Mouse (Mus musculus) urinary bladder, postnatal 14 days (tissue): ENCODE measurements around the gene Bank1.
A peak's percentile ranks its signal among the peaks of the same experiment; 100 is the strongest.

Experiments used
- DNase-seq: peaks from one replicate; pipeline ENCODE4 v3.0.0; 2021; ENCODE audit warnings: low spot score

Gene Bank1

GRCm38 (mm10) chr3:136252820-136253219 lies 73.0 kb downstream of the Bank1 start:
- DNase-seq = no peak

- DNase-seq = no peak
Observed at GRCm38 (mm10) chr3:136251578-136251977, 74.3 kb downstream of the Bank1 start.

- no peak for DNase-seq
Observed at GRCm38 (mm10) chr3:136247331-136247730, 78.5 kb downstream of the Bank1 start.

DNA sequence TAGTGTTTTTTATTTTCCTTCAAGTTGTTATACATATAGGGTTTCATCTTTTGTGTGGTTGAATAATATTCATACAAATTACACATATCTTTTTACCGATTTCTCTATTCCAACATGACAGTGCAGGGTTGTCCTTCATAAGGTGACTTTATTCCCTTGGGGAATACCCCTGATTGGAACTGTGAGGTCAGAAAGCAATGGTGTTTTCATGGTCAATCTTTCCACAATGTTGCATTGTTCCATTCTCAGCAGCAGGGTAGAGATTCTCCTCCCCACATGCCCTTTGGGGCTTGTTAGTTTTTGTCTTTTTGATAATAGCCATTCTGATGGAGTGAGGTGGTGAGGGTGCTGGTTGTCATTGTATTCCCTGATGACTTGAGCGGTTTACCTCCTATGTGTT lies 80.9 kb downstream of the Bank1 start:
- DNase-seq = no peak

GRCm38 (mm10) chr3:136238790-136239189 lies 87.1 kb downstream of the Bank1 start:
- no peak for DNase-seq

DNA sequence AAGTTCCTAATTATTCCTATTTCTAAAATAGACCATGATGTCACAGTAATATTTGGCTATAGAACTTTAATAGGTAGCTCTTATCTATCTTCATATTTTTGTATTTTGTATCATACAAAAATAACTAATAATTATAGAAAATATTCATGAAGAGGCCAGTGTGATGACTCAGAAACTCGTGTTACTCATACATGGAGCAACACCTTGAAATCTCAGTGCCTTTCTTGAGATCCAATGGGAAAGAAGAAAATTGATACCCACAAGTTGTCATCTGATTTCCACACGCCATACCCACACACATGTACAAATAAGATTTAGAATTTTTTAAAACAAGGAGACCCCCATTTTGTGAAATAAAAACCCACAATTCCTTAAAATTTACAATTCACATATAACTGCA lies 92.4 kb downstream of the Bank1 start:
- DNase-seq = no peak

DNA sequence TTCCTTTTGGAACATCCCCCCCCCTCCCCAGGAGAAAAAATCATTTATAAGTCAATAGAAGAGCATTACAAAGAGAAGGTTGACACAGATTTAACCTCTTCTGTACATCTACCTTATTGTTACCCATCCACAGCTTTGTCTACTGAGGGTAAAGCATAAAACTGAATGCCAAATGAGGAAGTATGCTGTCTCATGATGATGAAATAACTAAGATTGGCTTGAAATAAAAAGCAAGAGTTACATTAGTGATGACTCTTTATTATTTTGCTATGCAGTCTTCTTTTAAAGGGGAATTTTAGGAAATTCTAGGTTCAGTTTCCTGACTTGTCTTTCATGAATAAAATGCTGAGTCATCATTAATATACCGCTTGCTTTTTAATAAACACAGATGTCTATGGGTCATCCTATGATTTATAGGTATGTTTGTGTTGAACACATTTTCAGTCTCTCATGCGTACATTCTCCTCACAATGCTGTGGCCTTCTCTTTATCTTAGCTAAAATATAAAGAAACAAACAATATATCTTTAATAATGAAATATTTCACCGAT lies 95.2 kb downstream of the Bank1 start:
- no peak for DNase-seq

DNA sequence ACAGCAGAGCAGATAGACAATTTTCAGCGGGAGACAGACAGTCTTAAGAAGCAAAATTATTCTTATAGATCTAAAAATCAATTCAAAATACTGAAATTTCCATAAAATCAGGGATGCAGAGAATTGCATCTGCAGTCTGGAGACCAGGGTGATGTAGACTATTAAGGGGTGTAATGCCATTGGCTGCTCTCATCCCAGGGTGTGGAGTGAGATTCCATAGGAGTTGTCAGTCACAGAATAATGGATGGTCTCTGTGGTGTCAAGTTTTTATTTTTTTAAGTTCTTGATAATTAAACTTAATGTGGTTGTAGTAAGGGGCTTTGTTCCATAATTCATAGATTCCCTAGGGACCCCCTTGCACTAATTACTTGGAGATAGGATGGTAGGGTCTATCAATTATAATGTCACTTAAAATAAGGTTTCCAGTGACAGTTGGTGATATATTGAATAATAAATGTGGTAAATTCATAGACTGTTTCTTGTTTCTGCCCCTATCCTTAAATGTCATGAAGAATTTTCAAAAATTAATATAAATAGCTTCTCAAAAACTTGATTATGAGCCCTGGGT lies 136.1 kb downstream of the Bank1 start:
- no peak for DNase-seq

GRCm38 (mm10) chr3:136186548-136187113 lies 139.2 kb downstream of the Bank1 start:
- DNase-seq = no peak

GRCm38 (mm10) chr3:136171631-136172030 lies 154.2 kb downstream of the Bank1 start:
- no peak for DNase-seq

DNA sequence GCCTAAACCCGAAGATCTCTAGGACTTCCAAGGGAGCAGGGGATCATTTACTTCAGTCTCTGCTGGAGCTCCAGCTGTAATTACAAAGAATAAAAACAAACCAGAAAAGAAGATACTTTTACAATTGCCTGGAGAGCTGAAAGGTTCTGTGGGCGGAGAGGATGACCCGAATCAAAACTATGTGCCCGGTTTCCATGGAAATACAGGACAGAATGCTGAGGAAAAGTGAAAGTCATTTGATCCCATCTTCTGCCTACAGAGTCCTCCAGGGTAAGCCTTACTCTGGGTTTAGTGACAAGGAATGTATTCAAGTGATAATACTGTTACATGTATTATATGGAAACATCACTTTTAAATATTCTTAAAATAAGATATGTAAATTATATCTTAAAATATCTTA lies 157.8 kb downstream of the Bank1 start:
- DNase-seq = no peak

- peak; percentile 18 for DNase-seq
Observed at GRCm38 (mm10) chr3:136166671-136167070, 159.2 kb downstream of the Bank1 start.

DNA sequence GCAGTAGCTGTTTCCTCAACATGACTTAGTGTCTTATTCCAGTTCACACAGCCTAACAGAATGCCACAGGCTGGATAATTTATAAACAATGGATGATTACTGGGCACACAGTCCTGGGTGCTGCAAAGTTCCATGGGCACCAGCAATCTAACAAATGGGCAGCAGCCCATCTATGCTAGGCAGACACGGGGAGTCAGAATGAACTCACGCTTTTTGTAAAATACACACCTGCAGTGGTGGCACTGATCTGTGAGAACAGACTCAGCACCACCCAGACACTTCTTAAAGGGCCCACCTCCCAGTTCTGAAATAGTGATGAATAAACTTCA lies 159.9 kb downstream of the Bank1 start:
- DNase-seq = no peak

- DNase-seq = no peak
Observed at GRCm38 (mm10) chr3:136165167-136166032, 160.5 kb downstream of the Bank1 start.

GRCm38 (mm10) chr3:136158059-136158458 lies 167.8 kb downstream of the Bank1 start:
- no peak for DNase-seq

GRCm38 (mm10) chr3:136155555-136155954 lies 170.3 kb downstream of the Bank1 start:
- no peak for DNase-seq

DNA sequence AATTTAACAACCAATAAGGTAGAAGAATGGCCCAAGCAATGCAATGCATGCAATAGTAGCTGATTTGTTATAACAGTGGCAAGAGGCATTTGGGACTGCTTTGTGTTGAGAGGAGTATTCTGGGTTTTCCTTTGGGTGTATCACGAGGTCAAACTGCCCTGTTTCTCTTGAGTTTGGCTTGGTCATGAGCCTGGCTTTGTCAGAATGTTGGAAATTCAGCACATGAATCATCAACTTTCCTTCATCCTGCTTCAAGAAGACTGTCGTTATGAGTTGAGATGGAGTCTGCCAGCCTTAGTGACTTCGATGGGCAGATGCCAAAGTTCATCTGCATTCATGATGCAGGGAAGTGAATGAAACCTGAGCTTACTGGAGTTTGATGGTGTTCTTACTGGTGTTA lies 175.0 kb downstream of the Bank1 start:
- no peak for DNase-seq

GRCm38 (mm10) chr3:136147166-136147565 lies 178.7 kb downstream of the Bank1 start:
- no peak for DNase-seq

DNA sequence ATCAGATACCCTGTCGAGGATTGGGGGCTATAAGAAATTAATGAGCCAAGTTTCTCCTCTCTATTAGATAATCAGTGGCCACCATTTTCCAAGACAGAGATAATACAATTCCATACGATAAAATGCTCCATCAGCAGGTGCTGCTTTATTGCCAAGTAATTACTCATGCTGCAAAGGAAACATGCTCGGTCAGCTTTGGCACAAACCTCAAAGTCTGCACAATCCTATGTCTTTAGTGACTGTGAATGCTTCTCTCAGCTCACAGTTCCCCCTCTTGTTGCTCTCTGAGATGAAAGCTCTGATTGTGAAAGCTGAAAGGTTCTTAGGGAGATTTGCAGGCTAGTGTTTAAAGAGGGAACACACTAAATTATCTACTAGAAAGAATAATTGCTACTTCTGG lies 193.9 kb downstream of the Bank1 start:
- no peak for DNase-seq

- no peak for DNase-seq
Observed at GRCm38 (mm10) chr3:136115478-136116215, 210.2 kb downstream of the Bank1 start.

DNA sequence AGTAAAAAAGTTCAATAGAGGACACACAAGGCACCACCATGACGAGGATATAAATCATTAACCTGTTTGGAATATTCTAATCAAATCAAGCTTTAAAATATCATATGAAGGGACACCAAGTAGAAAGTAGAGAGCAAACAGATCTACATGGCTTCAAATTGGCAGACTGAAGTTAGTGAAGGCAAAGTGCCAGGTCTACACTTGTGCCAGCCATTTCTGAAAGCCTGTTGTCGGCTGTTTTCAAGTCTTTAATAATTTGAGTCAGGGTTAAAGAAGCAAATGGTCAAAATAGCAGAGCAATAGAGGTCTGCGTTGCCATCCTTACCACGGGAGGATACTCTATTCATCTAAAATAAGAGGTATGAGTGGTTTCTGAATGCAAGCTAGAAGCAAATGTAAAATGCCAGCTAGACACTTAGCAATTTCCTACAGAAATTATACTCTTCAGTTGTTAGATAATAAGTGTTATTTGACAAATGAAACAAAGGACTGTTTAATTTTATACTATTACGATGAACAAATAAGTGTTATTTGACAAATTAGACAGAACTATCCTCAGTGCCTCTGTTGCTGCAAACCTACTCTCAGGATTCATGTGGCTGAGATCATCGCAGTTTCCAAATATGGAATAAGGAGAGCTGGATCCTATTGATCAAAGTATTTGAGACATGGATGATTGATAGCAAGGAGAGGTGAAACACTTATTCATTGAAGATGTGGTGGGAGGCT lies 216.3 kb downstream of the Bank1 start:
- no peak for DNase-seq

DNA sequence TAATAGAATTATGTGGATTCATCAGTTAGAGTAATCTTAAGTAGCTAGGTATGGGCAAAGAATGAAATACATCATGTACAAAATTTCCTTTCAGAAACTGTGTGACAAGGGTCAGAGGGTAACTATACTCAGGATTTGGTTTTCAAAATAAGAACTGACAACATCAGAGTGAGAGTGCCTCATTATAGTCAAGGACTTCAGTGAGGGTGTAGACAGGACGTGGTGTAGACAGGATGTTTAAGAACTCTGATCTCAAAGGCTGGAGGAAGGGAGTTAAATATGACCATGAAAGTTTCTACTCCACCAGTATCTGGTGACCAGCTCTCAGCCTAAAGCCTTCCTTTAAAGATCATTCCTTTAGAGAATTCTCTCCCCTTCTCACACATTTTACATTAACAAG lies 219.4 kb downstream of the Bank1 start:
- no peak for DNase-seq
